Mouse (Mus musculus) heart, embryonic 14.5 days (tissue): ENCODE measurements around the gene Tfdp2. TPM values are rescaled to one million over a fixed set of nuclear protein-coding genes. Genes with fewer than 3 reads are reported as not detected.

Source experiments
- ATAC-seq: fragments of 200-750 bp; cut with Nextera tagmentation; 2 replicates; pipeline ENCODE4 v1.8.0; 2017; ENCODE audit warnings: low read depth, moderate TSS enrichment; ENCODE audit not compliant: insufficient number of reproducible peaks, insufficient read depth, low FRiP score
- H3K27ac ChIP-seq, 2 experiments: fragments of 200-500 bp in 1 of 2; fragments of 300-500 bp in 1 of 2; sonication (generic) in 1 of 2; replicated peaks in 1 of 2; 2 replicates each; pipeline ENCODE4 v1.5.1; 2012 to 2014; ENCODE audit warnings: low read depth in 2 of 2, low read length in 2 of 2, control low read depth in 1 of 2, mild to moderate bottlenecking in 1 of 2, mixed read lengths in 1 of 2; ENCODE audit not compliant: control insufficient read depth in 1 of 2, insufficient read depth in 1 of 2
- H3K27me3 ChIP-seq: fragments of 300-500 bp; sonication (generic); 2 replicates; pipeline ENCODE4 v1.6.1; 2014; ENCODE audit warnings: mild to moderate bottlenecking, low read length, control low read depth; ENCODE audit not compliant: control insufficient read depth, insufficient read depth
- H3K36me3 ChIP-seq: fragments of 300-500 bp; sonication (generic); 2 replicates; pipeline ENCODE4 v1.6.1; 2014; ENCODE audit warnings: mild to moderate bottlenecking, control low read depth, low read length, mixed read lengths; ENCODE audit not compliant: control insufficient read depth, insufficient read depth
- H3K4me1 ChIP-seq, 2 experiments: fragments of 200-500 bp in 1 of 2; fragments of 300-500 bp in 1 of 2; sonication (generic) in 1 of 2; 2 replicates each; pipeline ENCODE4 v1.6.1; 2012 to 2014; ENCODE audit warnings: low read length in 2 of 2, control low read depth in 1 of 2, mixed read lengths in 1 of 2; ENCODE audit not compliant: control insufficient read depth in 2 of 2, insufficient read depth in 2 of 2
- H3K4me2 ChIP-seq: fragments of 300-500 bp; sonication (generic); 2 replicates; pipeline ENCODE4 v1.6.1; 2014; ENCODE audit warnings: mild to moderate bottlenecking, low read length
- H3K4me3 ChIP-seq, 2 experiments: fragments of 200-500 bp in 1 of 2; fragments of 300-500 bp in 1 of 2; sonication (generic) in 1 of 2; 2 replicates each; pipeline ENCODE4 v1.5.1; 2012 to 2014; ENCODE audit warnings: low read length in 2 of 2, mild to moderate bottlenecking in 2 of 2, control low read depth in 1 of 2, low read depth in 1 of 2, moderate library complexity in 1 of 2; ENCODE audit not compliant: control insufficient read depth in 1 of 2, insufficient read depth in 1 of 2
- H3K9ac ChIP-seq: fragments of 300-500 bp; sonication (generic); 2 replicates; pipeline ENCODE4 v1.6.1; 2014; ENCODE audit warnings: mild to moderate bottlenecking, low read length
- H3K9me3 ChIP-seq: fragments of 300-500 bp; sonication (generic); 2 replicates; pipeline ENCODE4 v1.6.1; 2016; ENCODE audit warnings: low read length, control low read depth; ENCODE audit not compliant: control insufficient read depth
- WGBS: fragments of 180-500 bp; shearing (Covaris S2); extraction: QIAGEN DNeasy Blood & Tissue Kit; methylation state at CpG from one replicate; pipeline ENCODE4 v1.1.7; 2014; 5-methylcytosine and 5-hydroxymethylcytosine counted together
- polyA plus RNA-seq: library from polyadenylated mRNA; unstranded; fragments of >200 nt; fragmentation: Nextera tagmentation; extraction: Ambion mirVana; gene quantifications from 2 replicates; pipeline ENCODE4 v1.2.1, GENCODE M21; 2014

Gene Tfdp2
- polyA plus RNA-seq, 1 experiment from 2014 or later = 38.1 TPM

- ATAC-seq = no peak
- no peak overlapping the region for H3K4me2 ChIP-seq
- no peak overlapping the region for H3K9ac ChIP-seq
- H3K4me1 ChIP-seq = peaks cover 5 to 22% of the 10 kb centered on the region in 2 experiments
- no peaks in the 10 kb centered on the region for H3K9me3 ChIP-seq
- peaks cover 7% of the 10 kb centered on the region; the same call in 1 of the 2 replicates for H3K36me3 ChIP-seq
- H3K27ac ChIP-seq = no peak overlapping the region
- H3K27me3 ChIP-seq = no peaks in the 10 kb centered on the region
- H3K4me3 ChIP-seq = no peak overlapping the region
- 83% methylated on average over 3 of the region's 3 CpGs for WGBS
Measured at GRCm38 (mm10) chr9:96360056-96360455, 164.0 kb downstream of the Tfdp2 start.

GRCm38 (mm10) chr9:96363581-96364140 is 167.6 kb downstream of the Tfdp2 start:
- peaks cover 5 to 22% of the 10 kb centered on the region in 2 experiments for H3K4me1 ChIP-seq
- H3K9ac ChIP-seq = peak overlapping the region; percentile 91
- WGBS = under 1% methylated on average over 58 of the region's 64 CpGs
- H3K27ac ChIP-seq = peak overlapping the region; percentile 96
- peak overlapping the region; percentile 88 to 89 for H3K4me3 ChIP-seq
- H3K27me3 ChIP-seq = no peaks in the 10 kb centered on the region
- no peaks in the 10 kb centered on the region for H3K9me3 ChIP-seq
- ATAC-seq = peak; percentile 70
- peak overlapping the region; percentile 77 for H3K4me2 ChIP-seq
- H3K36me3 ChIP-seq = peaks cover 5% of the 10 kb centered on the region; the same call in 1 of the 2 replicates

GRCm38 (mm10) chr9:96364141-96364838 is 168.2 kb downstream of the Tfdp2 start, which contains the start of gene Atp1b3:
TSS of gene Atp1b3 (minus strand) at chr9:96364442.
- H3K36me3 ChIP-seq = no peaks in the 10 kb centered on the region
- under 1% methylated on average over 78 of the region's 81 CpGs for WGBS

GRCm38 (mm10) chr9:96365271-96365872 is 169.3 kb downstream of the Tfdp2 start:
- Histone ChIP-seq H3K4me2 (no peak overlapping the region), H3K36me3 (no peaks in the 10 kb centered on the region), H3K9ac (no peak overlapping the region), H3K9me3 (no peaks in the 10 kb centered on the region), H3K27me3 (no peaks in the 10 kb centered on the region), H3K27ac (no peak overlapping the region), H3K4me1 (peaks cover 5 to 22% of the 10 kb centered on the region in 2 experiments), H3K4me3 (no peak overlapping the region)
- ATAC-seq = no peak
- 69% methylated on average over 6 of the region's 6 CpGs for WGBS

More at GRCm38 (mm10) chr9:96364141-96364838, 168.2 kb downstream of the Tfdp2 start, which contains the start of gene Atp1b3:
- peaks cover 5 to 22% of the 10 kb centered on the region in 2 experiments for H3K4me1 ChIP-seq
- H3K4me2 ChIP-seq = peak within 1 kb of the TSS; percentile 77
- H3K9ac ChIP-seq = peak within 1 kb of the TSS; percentile 91
- peak; percentile 98 for ATAC-seq
- H3K27me3 ChIP-seq = no peaks in the 10 kb centered on the region
- peak within 1 kb of the TSS; percentile 96 for H3K27ac ChIP-seq
- H3K4me3 ChIP-seq = peak within 1 kb of the TSS; percentile 88 to 89
- no peaks in the 10 kb centered on the region for H3K9me3 ChIP-seq

- Histone ChIP-seq H3K4me3 (no peak overlapping the region), H3K9ac (no peak overlapping the region), H3K9me3 (no peaks in the 10 kb centered on the region), H3K36me3 (no peaks in the 10 kb centered on the region), H3K27ac (no peak overlapping the region), H3K27me3 (no peaks in the 10 kb centered on the region), H3K4me1 (no peaks in the 10 kb centered on the region; a peak in 1 of 4 replicates), H3K4me2 (no peak overlapping the region)
- ATAC-seq = no peak; the same call in 1 of the 2 replicates
- 25% methylated on average over 5 of the region's 5 CpGs for WGBS
Measured at GRCm38 (mm10) chr9:96369654-96370384, 173.7 kb downstream of the Tfdp2 start.

- no peak for ATAC-seq
- Histone ChIP-seq H3K27me3 (no peaks in the 10 kb centered on the region), H3K4me1 (no peaks in the 10 kb centered on the region; a peak in 1 of 4 replicates), H3K9ac (no peak overlapping the region), H3K27ac (no peak overlapping the region), H3K9me3 (no peaks in the 10 kb centered on the region), H3K4me2 (no peak overlapping the region), H3K36me3 (no peaks in the 10 kb centered on the region), H3K4me3 (no peak overlapping the region)
- WGBS = 77% methylated on average over 5 of the region's 5 CpGs
Measured at GRCm38 (mm10) chr9:96371075-96371474, 175.0 kb downstream of the Tfdp2 start.
